Mouse (Mus musculus): ENCODE results near the gene Plscr1.

Plscr1 gene

GRCm38 (mm10) chr9:92249447-92249852 lies at the start of gene Plscr1:
Plscr1 (plus strand) TSS chr9:92249750.
- no peak for DNase-seq

DNA sequence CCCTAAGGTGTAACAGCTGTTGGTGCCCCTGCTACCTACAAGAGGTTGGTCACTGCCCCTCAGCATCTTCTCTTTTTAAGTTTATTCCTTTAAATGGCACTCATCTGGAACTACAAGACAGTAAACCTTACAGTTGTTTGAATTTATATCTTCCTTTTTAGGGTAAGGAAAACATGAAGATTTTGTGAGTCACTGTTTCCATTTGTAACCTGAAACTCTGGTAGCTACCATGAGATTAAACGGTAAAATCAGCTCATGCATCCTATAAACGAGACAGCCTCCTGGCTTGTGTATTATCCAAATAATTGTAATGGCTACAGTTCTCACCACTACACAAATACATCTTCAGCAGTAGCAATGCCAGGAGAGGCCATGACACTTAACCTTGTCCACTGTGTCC lies 45.2 kb upstream of the Plscr1 start:
- no peak for DNase-seq

DNA sequence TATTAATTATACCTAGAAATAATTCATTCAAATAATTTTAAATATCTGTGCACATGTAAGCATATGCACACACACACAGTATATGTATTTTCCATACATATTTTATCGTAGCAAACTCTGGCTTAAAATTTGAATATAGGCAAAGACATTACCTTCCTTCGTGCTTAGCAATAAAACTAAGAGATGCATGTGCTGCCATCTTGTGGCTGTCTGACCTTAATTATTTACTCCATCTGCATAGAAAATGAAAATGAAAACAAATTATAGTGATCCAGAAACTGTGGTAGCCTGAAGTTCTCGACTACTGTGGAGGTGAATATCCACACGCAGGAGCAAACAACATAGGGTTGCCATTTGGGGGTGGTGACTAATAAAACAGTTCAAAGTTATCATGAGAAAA lies 42.2 kb upstream of the Plscr1 start:
- peak; percentile 44 to 82 for DNase-seq

GRCm38 (mm10) chr9:92207757-92208156 lies 41.8 kb upstream of the Plscr1 start:
- peak; percentile 9 to 13 for DNase-seq

DNA sequence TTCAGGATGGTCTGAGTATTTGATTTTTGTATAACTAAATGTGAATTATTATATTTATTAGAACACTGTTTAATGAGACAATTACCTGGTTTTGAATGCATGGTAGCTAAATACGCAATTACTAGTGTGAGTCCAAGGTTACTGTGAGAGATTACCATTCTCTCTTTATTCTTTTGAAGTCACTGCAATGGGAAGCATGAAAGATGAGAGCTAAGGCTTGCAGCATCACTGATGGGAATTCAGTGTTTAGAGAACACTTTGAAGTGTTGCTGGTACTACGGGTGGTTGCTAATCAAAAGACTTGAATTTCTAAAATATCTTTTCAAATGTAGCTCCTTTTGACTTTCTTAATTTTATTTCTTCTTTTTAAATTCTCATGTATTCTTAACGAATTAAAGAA lies 39.7 kb upstream of the Plscr1 start:
- DNase-seq = no peak

- DNase-seq = no peak
Measured at GRCm38 (mm10) chr9:92210386-92210967, 39.1 kb upstream of the Plscr1 start.

GRCm38 (mm10) chr9:92211048-92211447 lies 38.5 kb upstream of the Plscr1 start:
- DNase-seq = no peak

GRCm38 (mm10) chr9:92217484-92217883 lies 32.1 kb upstream of the Plscr1 start:
- DNase-seq = no peak

- DNase-seq = no peak
Measured at GRCm38 (mm10) chr9:92217896-92218295, 31.7 kb upstream of the Plscr1 start.

GRCm38 (mm10) chr9:92220151-92220550 lies 29.4 kb upstream of the Plscr1 start:
- DNase-seq = no peak

GRCm38 (mm10) chr9:92221480-92221879 lies 28.1 kb upstream of the Plscr1 start:
- no peak for DNase-seq

DNA sequence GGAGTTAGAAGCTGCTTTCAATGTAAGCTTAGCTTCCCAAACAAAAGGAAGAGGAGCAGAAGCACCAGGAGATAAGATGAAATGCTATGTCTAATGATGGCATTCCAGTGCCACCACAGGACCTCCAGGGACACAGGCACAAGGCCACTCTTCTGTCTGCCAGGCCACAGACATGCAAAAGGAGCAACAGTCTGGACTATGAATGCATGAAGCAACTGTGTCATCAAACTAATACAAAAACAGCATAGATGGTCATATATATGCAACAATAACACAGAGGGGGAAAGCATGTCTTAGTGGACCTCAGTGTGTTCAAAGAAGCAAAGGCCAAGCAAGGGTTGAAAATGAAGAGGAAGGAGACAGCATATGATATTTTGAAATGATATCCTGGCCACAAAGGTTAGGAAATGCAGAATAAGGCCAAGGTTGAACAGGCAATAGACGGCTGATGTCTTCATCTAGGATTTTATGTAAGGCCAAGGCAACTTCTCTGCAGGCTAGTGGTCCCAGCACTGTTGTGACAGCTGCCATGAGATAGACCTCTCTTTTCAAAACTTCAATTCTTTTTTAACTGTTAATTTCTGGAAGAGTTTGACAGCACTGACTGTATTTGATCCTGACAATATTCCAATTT lies 24.8 kb upstream of the Plscr1 start:
- DNase-seq = no peak

DNA sequence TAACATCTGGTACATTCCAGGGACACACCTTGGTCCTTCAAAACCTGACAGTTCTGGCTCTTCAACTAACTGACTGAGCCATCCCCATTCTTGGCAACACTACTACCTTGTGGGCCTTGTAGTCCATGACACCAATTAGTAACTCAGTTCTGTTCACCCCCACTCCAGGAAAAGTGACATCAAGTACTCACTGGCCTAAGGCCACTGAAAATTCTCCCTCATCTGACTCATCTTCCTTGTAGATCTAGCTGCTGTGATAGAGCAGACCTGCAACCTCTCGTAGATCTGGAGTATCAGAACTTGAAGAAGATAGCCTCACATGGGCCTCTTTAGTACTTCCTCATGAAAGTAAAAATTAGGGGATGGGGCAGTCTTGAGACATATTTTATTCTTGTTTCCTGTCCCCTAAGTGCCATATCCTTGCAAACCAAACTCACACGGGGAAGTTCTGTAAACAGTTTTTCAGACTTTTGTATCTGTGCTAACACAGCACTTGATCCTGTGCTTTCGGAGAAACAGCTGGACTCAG lies 23.4 kb upstream of the Plscr1 start:
- DNase-seq = no peak

GRCm38 (mm10) chr9:92226795-92227194 lies 22.8 kb upstream of the Plscr1 start:
- DNase-seq = no peak

GRCm38 (mm10) chr9:92228867-92229832 lies 20.4 kb upstream of the Plscr1 start:
- no peak for DNase-seq

DNA sequence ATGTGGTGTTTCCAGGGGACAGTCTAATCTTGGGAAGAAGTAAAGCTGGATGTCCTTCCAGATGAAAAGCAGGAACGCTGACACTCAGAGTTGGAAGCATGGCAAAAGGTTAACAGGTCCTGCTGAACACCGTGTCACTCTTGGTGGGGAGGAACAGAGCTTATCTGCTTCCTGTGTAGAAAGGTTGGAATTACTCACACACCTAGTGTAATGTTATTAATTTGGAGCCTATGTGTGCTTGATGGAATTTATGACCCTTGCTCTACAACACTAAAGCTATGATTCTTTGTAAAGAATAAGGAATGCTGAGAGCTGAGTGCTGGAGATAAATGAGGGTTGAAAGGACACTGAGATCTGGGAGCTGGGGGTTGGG lies 19.7 kb upstream of the Plscr1 start:
- DNase-seq = no peak

DNA sequence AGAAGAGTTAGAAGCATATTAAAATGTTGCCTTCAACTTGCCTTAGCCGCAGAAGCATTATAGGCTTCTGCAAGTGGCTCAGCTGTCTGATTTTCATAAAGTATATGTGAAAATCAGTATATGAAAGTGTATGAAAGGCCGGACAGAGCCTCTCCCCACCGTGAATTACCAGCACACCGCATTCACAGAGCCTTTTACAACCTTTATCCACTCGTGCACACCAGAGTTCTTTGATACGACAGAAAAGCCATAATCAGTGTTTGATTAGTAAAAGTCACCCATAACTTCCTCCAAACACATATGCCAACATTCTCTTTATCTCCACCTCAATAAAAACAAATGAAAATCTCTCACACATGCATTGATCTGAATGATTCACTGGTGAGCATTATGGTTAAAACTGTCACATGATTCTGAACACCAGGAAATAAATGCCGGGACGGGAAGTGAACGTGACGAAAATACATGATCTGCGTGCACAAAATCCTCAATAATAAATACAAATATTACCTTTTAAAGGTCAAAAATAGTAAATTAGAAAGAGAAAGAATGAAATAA lies 14.6 kb upstream of the Plscr1 start:
- no peak for DNase-seq

DNA sequence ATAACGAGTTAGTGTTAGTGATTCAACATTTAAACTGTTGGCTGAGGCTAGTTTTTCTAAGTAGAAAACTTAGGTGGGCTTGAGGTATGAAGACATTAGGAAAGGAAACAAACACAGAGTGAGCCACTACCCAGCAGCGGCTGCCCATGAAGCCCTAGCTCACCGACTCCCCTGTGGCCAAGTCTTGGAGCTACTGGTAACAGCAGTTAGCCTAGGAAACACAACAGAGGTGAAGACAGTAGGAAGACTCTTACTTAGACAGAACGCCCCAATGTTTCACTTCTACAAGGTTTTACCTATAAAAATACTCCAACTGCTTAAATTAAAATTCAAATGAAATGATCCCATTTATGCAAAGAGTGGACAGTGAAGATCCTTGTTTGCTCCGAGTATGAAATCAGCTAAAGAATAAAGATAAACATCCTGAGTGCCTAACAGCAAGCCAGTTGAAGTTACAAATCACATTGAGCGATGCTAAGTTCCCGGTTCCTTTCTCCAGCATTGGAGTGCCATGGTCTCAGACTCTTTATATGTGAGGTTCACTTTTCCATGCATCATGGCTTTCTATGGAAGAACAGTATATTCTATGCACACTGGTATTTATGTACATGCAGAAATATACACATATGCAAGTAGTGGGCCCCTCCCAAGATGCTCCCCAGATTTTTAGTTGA lies 640 bp upstream of the Plscr1 start:
- no peak for DNase-seq

DNA sequence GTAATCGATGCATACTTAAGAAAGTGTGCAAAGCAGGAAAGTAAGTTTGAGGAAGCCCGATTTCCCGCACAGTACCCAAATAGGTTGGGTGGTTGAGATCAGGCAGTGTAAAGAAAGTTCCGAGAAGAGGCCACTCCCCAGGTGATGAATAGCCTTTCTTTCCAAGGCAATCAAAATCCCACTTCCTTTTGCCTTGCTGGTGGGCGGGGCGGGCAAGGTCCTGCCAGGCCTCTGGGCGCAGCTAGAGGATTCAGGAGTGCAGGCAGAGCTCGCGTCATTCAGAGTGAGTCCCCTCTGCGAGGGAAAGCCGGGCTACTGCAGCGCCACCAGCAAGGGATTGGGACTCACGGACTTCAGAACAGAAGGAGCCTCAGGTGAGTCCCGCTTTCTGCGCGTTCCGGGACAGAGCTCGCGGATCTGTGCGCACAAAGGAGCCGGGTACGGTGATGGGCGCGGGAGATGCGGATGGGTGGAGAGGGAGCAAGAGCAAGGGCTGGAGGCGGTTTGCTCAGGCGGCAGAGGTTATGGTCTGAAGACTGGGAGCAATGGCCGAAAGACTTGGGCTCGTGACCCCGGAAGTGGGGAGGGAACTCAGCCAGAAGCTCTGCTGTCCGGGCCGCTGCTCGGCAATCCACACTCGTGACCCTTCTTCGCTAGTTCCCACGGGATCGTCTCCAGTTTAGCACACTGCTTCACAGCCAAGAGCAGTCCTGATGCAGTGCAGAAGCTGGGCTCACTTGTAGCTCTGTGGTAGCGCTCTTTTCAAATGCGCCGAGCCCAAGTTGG lies 630 bp downstream of the Plscr1 start:
- peak; percentile 52 to 60 for DNase-seq

GRCm38 (mm10) chr9:92252718-92253117 lies 3.2 kb downstream of the Plscr1 start:
- DNase-seq = no peak

DNA sequence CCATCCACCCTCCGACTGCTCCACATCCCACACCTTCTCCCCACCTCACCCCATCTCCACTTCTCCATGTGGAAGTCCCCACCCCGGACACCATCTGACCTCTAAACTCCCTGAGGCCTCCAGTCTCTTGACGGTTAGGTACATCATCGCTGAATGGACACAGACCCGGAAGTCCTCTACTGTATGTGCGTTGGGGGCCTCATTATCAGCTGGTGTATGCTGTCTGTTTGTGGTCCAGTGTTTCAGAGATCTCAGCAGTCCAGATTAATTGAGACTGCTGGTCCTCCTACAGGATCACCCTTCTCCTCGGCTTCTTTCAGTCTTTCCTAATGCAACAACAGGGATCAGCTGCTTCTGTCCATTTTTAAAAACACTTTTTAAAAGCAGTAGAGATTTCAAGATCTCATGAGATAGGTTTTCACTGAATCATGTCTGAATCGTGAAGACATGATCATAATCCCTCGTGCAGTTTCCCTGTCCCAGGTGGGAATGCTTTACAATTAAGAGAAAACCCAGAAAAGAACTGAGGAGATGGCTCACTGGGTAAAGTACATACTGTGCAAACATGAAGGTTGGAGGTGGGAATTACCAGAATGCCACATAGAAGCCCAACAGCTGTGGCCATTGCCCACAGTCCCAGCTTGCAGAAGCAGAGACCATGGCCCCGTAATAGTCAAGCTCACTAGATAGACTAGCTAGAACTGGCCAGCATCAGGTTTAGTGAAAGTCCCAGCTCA lies 4.2 kb downstream of the Plscr1 start:
- DNase-seq = no peak
